In genomic region chr6:112972858-112973631, GRCm38 (mm10) we compare ENCODE assay signal across 8 mouse cellular contexts. TPM values are rescaled to one million over a fixed set of nuclear protein-coding genes. Genes with fewer than 3 reads are reported as not detected.
DNase-seq lines count a peak whose midpoint lies in the region; ATAC-seq and TF ChIP-seq lines count a peak whose summit lies in the region.

No protein-coding gene starts in this region.

- TF ChIP-seq CTCF in lung, embryonic 14.5 days (IDR thresholded peaks at IDR 0.05; ENCODE audit: low read depth) = no peak
- TF ChIP-seq CTCF in intestine, postnatal 0 days (IDR thresholded peaks at IDR 0.05; ENCODE audit: low read depth) = no peak

- H3K4me1 ChIP-seq in lung, embryonic 14.5 days (ENCODE audit: insufficient read depth) = peaks cover 20% of the 10 kb centered on the region
- no peaks in the 10 kb centered on the region for H3K4me1 ChIP-seq in intestine, postnatal 0 days (replicated peaks; ENCODE audit: control insufficient read depth, insufficient read depth, low read length)
- H3K4me1 ChIP-seq in stomach, embryonic 15.5 days = peaks cover 26% of the 10 kb centered on the region

- DNase-seq in lung, embryonic 14.5 days = peak; percentile 82
- DNase-seq in lung, postnatal 14 days = no peak
- peak; percentile 54 for DNase-seq in fibroblast of lung, adult 2 months (ENCODE audit: low read depth)
- no peak for DNase-seq in urinary bladder, postnatal 10 days (ENCODE audit: low spot score)

- H3K9ac ChIP-seq in lung, embryonic 14.5 days = no peak overlapping the region
- no peak overlapping the region for H3K9ac ChIP-seq in intestine, postnatal 0 days (ENCODE audit: low read depth, low read length)
- H3K9ac ChIP-seq in stomach, embryonic 15.5 days = no peak overlapping the region

- H3K27ac ChIP-seq in lung, embryonic 14.5 days (ENCODE audit: low read depth) = peak overlapping the region; percentile 78
- H3K27ac ChIP-seq in intestine, postnatal 0 days (ENCODE audit: low read depth, low read length) = no peak overlapping the region
- H3K27ac ChIP-seq in stomach, embryonic 15.5 days = peak overlapping the region; percentile 78

- H3K27me3 ChIP-seq in lung, embryonic 14.5 days (ENCODE audit: insufficient read depth, low read length) = no peaks in the 10 kb centered on the region
- H3K27me3 ChIP-seq in intestine, postnatal 0 days (replicated peaks; ENCODE audit: control insufficient read depth, insufficient read depth, low read length) = no peaks in the 10 kb centered on the region
- H3K27me3 ChIP-seq in stomach, embryonic 15.5 days (replicated peaks) = no peaks in the 10 kb centered on the region

- H3K4me3 ChIP-seq in lung, embryonic 14.5 days (ENCODE audit: low read depth, low read length) = no peak overlapping the region
- H3K4me3 ChIP-seq in intestine, postnatal 0 days (ENCODE audit: low read depth, low read length) = no peak overlapping the region
- no peak overlapping the region for H3K4me3 ChIP-seq in stomach, embryonic 15.5 days (replicated peaks)

- WGBS in lung, embryonic 14.5 days = 6% methylated on average over 18 of the region's 18 CpGs
- 16% methylated on average over 18 of the region's 18 CpGs for WGBS in intestine, postnatal 0 days
- WGBS in stomach, embryonic 15.5 days = 14% methylated on average over 18 of the region's 18 CpGs

- peak; percentile 82 for ATAC-seq in lung, embryonic 14.5 days (ENCODE audit: insufficient read depth)
- 0 out of 2 replicates have a peak, but pooled peaks have one; percentile 51 for ATAC-seq in intestine, postnatal 0 days
- ATAC-seq in megakaryocyte progenitor cell, adult 5-6 weeks (replicated peaks; ENCODE audit: poor library complexity) = peak; percentile 56
- ATAC-seq in stomach, embryonic 15.5 days (ENCODE audit: insufficient read depth, low FRiP score, low read depth) = peak; percentile 72
- no peak for ATAC-seq in erythroblast, adult 5-6 weeks (replicated peaks; ENCODE audit: low FRiP score, poor library complexity, severe bottlenecking)

- H3K9me3 ChIP-seq in lung, embryonic 14.5 days (ENCODE audit: low read depth, low read length) = no peaks in the 10 kb centered on the region
- no peaks in the 10 kb centered on the region for H3K9me3 ChIP-seq in intestine, postnatal 0 days (ENCODE audit: control insufficient read depth)
- H3K9me3 ChIP-seq in stomach, embryonic 15.5 days = no peaks in the 10 kb centered on the region

- no peaks in the 10 kb centered on the region for H3K36me3 ChIP-seq in lung, embryonic 14.5 days (ENCODE audit: insufficient read depth)
- no peaks in the 10 kb centered on the region for H3K36me3 ChIP-seq in intestine, postnatal 0 days (ENCODE audit: control insufficient read depth, insufficient read depth)
- H3K36me3 ChIP-seq in stomach, embryonic 15.5 days = no peaks in the 10 kb centered on the region

- peak overlapping the region; percentile 48 for H3K4me2 ChIP-seq in lung, embryonic 14.5 days
- no peak overlapping the region for H3K4me2 ChIP-seq in intestine, postnatal 0 days (replicated peaks; ENCODE audit: low read depth)
- H3K4me2 ChIP-seq in stomach, embryonic 15.5 days = peak overlapping the region; percentile 32

RNA-seq across cellular contexts. Expression of gene Srgap3, which starts 26.0 kb away (rescaled TPM):
- 5.0 and 5.5 TPM in 2 replicates for polyA plus RNA-seq in lung, embryonic 14.5 days (2014; fragmentation: Nextera tagmentation; extraction: Ambion mirVana)
- 0.50 and 0.58 TPM in 2 replicates for polyA plus RNA-seq in intestine, postnatal 0 days (2015; fragmentation: Nextera tagmentation; extraction: Ambion mirVana)
- total RNA-seq in megakaryocyte progenitor cell, adult 5-6 weeks (2015) = 2.0 and 2.5 TPM in 2 replicates
- 0.79 and 1.9 TPM in 2 replicates for total RNA-seq in megakaryocyte progenitor cell, adult 5-6 weeks (2017)
- polyA plus RNA-seq in stomach, embryonic 15.5 days (2015; fragmentation: Nextera tagmentation; extraction: Ambion mirVana) = 5.3 and 6.6 TPM in 2 replicates
- 0.63 TPM in 1 of 2 replicates, not detected in the other for total RNA-seq in erythroblast, adult 5-6 weeks (2015; ENCODE audit: low replicate concordance)
- 0.09 and 0.14 TPM in 2 replicates for total RNA-seq in erythroblast, adult 5-6 weeks (2017; ENCODE audit: low replicate concordance)

Comparison
In these comparisons a context has a peak if more than half of its experiments do, and no peak if none do; other contexts are left out.
1. DNase-seq: peak in lung, embryonic 14.5 days (single experiment) and fibroblast of lung, adult 2 months (single experiment); none in lung, postnatal 14 days (single experiment) and urinary bladder, postnatal 10 days (single experiment).